Mouse (Mus musculus): Measurements from ENCODE around the gene 1700001P01Rik. TPM values are rescaled to one million over a fixed set of nuclear protein-coding genes. Genes with fewer than 3 reads are reported as not detected.
A peak's percentile ranks its signal among the peaks of the same experiment; 100 is the strongest.

1700001P01Rik gene
- polyA plus RNA-seq, 1 experiment from 2014 or later: 0.44 TPM

DNA sequence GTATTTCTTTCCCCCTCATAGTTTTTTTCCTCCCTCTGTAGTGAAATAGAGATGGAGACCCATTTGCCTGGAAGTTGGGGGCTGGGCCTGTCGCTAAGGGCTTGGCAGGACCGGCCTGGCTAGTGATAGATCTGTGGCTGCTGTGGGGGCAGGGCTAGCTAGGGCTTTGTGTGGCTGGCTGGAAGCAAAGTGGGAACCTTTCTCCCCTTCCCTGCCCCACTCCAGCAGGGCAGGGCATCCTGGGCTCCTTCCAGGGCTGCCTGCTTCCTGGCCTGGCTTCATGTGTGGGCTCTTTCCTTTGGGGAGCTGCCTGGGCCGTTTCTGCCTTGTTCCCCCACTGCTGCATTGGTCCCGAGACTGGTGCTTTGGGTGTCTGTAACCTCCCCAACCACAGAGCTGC lies 42.9 kb upstream of the 1700001P01Rik start:
- Histone ChIP-seq H3K27ac (ENCODE audit: low read depth, low read length) (peak overlapping the region; percentile 60), H3K36me3 (ENCODE audit: control insufficient read depth, insufficient read depth, low read length) (peaks cover 13% of the 10 kb centered on the region), H3K4me3 (ENCODE audit: low read length) (no peak overlapping the region), H3K27me3 (replicated peaks; ENCODE audit: control insufficient read depth, insufficient read depth, low read length) (no peaks in the 10 kb centered on the region), H3K9me3 (ENCODE audit: control insufficient read depth, low read length) (no peaks in the 10 kb centered on the region), H3K4me2 (ENCODE audit: low read length) (no peak overlapping the region), H3K4me1 (ENCODE audit: control insufficient read depth, insufficient read depth, low read depth, low read length) (peaks cover 29% of the 10 kb centered on the region), H3K9ac (ENCODE audit: low read depth, low read length) (0 out of 2 replicates have a peak overlapping the region, but pooled peaks have one; percentile 27)
- ATAC-seq: peak; percentile 88
- WGBS: 15% methylated on average over 4 of the region's 4 CpGs

DNA sequence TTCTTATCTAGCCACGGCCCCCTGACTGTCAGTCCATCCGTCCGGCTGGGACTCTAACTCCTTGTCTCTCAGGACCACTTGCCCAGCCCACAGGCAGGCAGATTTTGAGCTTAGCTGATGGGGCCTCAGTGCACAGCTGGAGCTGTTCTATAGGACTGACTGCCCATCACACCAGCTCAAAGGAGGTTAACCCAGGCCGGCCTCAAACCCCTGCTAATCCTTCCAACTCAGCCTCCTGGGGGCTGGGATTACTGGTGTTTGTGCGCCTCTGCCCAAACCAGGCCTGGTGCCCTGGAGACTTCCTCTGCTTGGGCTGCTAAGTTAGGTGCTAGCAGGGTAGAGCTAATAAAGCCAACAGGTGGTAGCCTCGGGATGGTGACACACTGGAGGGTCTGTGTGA lies 42.3 kb upstream of the 1700001P01Rik start:
- H3K4me2 ChIP-seq (ENCODE audit: low read length): no peak overlapping the region
- H3K4me1 ChIP-seq (ENCODE audit: control insufficient read depth, insufficient read depth, low read depth, low read length): peaks cover 34% of the 10 kb centered on the region
- H3K27me3 ChIP-seq (replicated peaks; ENCODE audit: control insufficient read depth, insufficient read depth, low read length): no peaks in the 10 kb centered on the region
- peaks cover 13% of the 10 kb centered on the region for H3K36me3 ChIP-seq (ENCODE audit: control insufficient read depth, insufficient read depth, low read length)
- H3K27ac ChIP-seq (ENCODE audit: low read depth, low read length): peak overlapping the region; percentile 60
- 39% methylated on average over 6 of the region's 6 CpGs for WGBS
- ATAC-seq: no peak
- H3K9ac ChIP-seq (ENCODE audit: low read depth, low read length): no peak overlapping the region; the same call in 1 of the 2 replicates
- no peaks in the 10 kb centered on the region for H3K9me3 ChIP-seq (ENCODE audit: control insufficient read depth, low read length)
- H3K4me3 ChIP-seq (ENCODE audit: low read length): no peak overlapping the region

DNA sequence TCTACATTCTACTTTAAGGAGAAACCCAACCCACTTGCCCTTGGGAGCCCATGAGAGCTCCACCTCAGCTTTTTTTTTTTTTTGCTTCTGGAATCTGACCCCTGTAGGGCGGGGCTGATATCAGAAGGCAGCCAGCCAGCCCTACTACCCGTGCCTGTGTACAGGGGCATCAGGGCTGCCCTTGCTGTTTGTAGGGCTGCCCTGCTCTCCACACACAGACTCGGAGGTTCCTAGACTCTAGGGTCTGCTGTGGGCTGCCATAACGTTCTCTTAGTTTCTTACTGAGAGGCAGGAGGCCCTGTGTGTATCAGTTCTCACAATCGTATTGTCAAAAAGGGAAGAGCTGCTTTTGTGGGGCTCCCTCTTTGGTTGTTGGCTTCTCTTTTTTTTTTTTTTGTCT lies 41.7 kb upstream of the 1700001P01Rik start:
- H3K27ac ChIP-seq (ENCODE audit: low read depth, low read length): no peak overlapping the region
- 51% methylated on average over 5 of the region's 5 CpGs for WGBS
- no peak overlapping the region for H3K4me2 ChIP-seq (ENCODE audit: low read length)
- no peak overlapping the region for H3K9ac ChIP-seq (ENCODE audit: low read depth, low read length)
- H3K4me1 ChIP-seq (ENCODE audit: control insufficient read depth, insufficient read depth, low read depth, low read length): peaks cover 41% of the 10 kb centered on the region
- no peak overlapping the region for H3K4me3 ChIP-seq (ENCODE audit: low read length)
- peaks cover 13% of the 10 kb centered on the region for H3K36me3 ChIP-seq (ENCODE audit: control insufficient read depth, insufficient read depth, low read length)
- H3K9me3 ChIP-seq (ENCODE audit: control insufficient read depth, low read length): no peaks in the 10 kb centered on the region
- no peak for ATAC-seq
- no peaks in the 10 kb centered on the region for H3K27me3 ChIP-seq (replicated peaks; ENCODE audit: control insufficient read depth, insufficient read depth, low read length)

DNA sequence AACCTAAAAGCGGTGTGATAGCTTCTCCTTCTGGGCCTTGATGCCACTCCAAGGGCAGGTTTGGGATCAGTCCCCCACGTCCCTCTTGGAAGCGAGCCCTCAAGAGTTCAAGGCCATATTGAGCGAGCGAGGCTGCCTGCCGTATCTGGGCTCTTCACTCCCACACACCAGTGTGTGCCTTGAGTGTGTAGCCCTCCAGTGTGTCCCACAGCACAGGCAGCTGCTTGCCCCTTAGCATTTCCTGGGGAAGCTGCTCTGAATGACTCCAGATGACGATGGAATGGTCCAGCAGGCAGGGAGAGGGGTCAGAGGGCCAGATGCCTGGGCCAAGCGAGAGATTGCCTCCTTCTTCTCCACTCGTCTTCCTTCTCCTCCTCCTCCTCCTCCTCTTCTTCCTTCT lies 41.2 kb upstream of the 1700001P01Rik start:
- Histone ChIP-seq H3K4me3 (ENCODE audit: low read length) (no peak overlapping the region), H3K4me2 (ENCODE audit: low read length) (no peak overlapping the region), H3K27ac (ENCODE audit: low read depth, low read length) (no peak overlapping the region), H3K27me3 (replicated peaks; ENCODE audit: control insufficient read depth, insufficient read depth, low read length) (no peaks in the 10 kb centered on the region), H3K9me3 (ENCODE audit: control insufficient read depth, low read length) (no peaks in the 10 kb centered on the region), H3K9ac (ENCODE audit: low read depth, low read length) (no peak overlapping the region), H3K4me1 (ENCODE audit: control insufficient read depth, insufficient read depth, low read depth, low read length) (peaks cover 45% of the 10 kb centered on the region), H3K36me3 (ENCODE audit: control insufficient read depth, insufficient read depth, low read length) (peaks cover 13% of the 10 kb centered on the region)
- ATAC-seq: no peak
- 62% methylated on average over 9 of the region's 9 CpGs for WGBS

DNA sequence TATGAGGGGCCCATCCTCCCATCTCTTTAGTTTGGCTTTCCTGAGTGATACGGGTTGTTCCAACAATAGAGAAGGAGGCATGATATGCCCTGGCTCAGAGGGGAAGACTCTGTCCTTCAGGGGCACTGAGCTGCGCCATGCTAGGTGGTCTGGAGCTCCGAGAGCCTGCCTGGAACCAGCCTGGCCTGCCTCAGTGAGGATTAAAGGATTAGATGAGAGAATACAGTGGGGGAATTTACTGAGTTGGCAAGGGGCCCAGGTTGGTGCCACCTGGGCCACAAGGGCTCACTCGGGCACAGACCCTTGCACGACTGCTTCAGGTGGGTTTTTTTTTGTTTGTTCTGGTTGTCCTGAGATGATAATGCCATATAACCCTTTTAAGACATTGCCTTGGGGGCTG lies 40.5 kb upstream of the 1700001P01Rik start:
- 71% methylated on average over 5 of the region's 5 CpGs for WGBS
- no peak for ATAC-seq
- no peak overlapping the region for H3K27ac ChIP-seq (ENCODE audit: low read depth, low read length)
- H3K4me3 ChIP-seq (ENCODE audit: low read length): no peak overlapping the region
- H3K9me3 ChIP-seq (ENCODE audit: control insufficient read depth, low read length): no peaks in the 10 kb centered on the region
- peaks cover 50% of the 10 kb centered on the region for H3K4me1 ChIP-seq (ENCODE audit: control insufficient read depth, insufficient read depth, low read depth, low read length)
- no peaks in the 10 kb centered on the region for H3K27me3 ChIP-seq (replicated peaks; ENCODE audit: control insufficient read depth, insufficient read depth, low read length)
- H3K4me2 ChIP-seq (ENCODE audit: low read length): no peak overlapping the region
- peaks cover 13% of the 10 kb centered on the region for H3K36me3 ChIP-seq (ENCODE audit: control insufficient read depth, insufficient read depth, low read length)
- no peak overlapping the region for H3K9ac ChIP-seq (ENCODE audit: low read depth, low read length)

DNA sequence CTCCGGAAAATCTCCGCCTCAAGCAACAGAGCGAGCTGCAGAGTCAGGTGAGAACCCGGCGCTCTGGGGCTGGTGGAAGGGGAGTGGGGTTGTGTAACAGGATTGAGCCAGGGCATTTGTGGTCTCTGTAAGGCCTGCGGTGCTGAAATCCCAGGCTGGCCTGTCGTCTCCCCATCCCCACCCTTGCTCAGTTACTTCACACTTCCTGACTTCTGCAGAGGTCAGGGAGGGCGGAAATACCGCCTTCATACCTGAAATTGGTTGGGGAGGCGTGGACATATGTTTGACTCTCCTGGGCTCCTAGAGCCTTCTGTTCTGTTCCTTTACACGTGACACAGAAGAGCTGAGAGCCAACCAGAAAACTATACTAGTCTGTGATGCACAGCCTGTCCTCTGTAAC lies 40.0 kb upstream of the 1700001P01Rik start:
- Histone ChIP-seq H3K9ac (ENCODE audit: low read depth, low read length) (no peak overlapping the region), H3K27ac (ENCODE audit: low read depth, low read length) (no peak overlapping the region), H3K4me2 (ENCODE audit: low read length) (no peak overlapping the region), H3K4me3 (ENCODE audit: low read length) (no peak overlapping the region), H3K36me3 (ENCODE audit: control insufficient read depth, insufficient read depth, low read length) (peaks cover 13% of the 10 kb centered on the region), H3K4me1 (ENCODE audit: control insufficient read depth, insufficient read depth, low read depth, low read length) (peaks cover 51% of the 10 kb centered on the region), H3K9me3 (ENCODE audit: control insufficient read depth, low read length) (no peaks in the 10 kb centered on the region), H3K27me3 (replicated peaks; ENCODE audit: control insufficient read depth, insufficient read depth, low read length) (no peaks in the 10 kb centered on the region)
- no peak for ATAC-seq
- 81% methylated on average over 11 of the region's 11 CpGs for WGBS

DNA sequence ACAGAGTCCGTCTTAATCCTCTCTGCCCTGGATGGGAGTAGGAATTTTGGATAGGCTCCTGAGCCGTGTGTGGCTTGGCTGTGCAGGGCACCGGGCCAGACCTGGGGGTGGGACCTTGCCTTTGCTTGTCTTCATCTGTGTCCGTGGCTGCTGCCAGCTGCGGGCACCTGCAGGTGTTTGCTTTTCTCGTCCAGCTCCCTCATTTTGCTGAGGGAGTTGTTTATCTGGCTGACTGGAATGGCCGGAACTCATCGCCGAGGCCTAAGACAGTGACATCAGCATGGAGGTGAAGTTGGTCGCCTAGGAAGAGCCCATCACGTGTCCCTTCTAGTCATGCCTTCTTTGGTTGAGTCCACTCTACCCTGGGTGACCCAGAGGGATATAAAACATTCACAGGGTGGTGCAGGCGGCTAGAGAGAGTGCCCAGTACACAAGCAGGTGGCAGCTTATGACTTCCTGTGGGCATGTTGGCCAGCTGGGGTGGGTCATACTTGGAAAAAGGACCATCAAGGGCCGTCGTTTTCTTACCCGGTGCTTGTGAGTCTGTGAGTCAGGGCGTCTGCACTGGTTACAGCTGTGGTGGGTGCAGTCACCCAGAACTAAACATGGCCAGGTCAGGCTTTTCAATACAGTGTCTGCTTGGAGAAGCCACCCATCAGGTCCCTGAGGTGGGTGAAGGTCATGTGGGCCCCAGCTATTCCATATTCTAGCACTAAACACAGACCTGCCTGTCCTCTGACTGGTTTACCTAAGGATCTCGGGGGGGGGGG lies 38.2 kb upstream of the 1700001P01Rik start:
- Histone ChIP-seq H3K36me3 (ENCODE audit: control insufficient read depth, insufficient read depth, low read length) (peaks cover 13% of the 10 kb centered on the region), H3K4me2 (ENCODE audit: low read length) (no peak overlapping the region), H3K4me3 (ENCODE audit: low read length) (no peak overlapping the region), H3K27me3 (replicated peaks; ENCODE audit: control insufficient read depth, insufficient read depth, low read length) (no peaks in the 10 kb centered on the region), H3K9ac (ENCODE audit: low read depth, low read length) (peak overlapping the region; percentile 3; the same call in 1 of the 2 replicates), H3K9me3 (ENCODE audit: control insufficient read depth, low read length) (no peaks in the 10 kb centered on the region), H3K27ac (ENCODE audit: low read depth, low read length) (peak overlapping the region; percentile 37; the same call in 1 of the 2 replicates), H3K4me1 (ENCODE audit: control insufficient read depth, insufficient read depth, low read depth, low read length) (peaks cover 58% of the 10 kb centered on the region)
- ATAC-seq: no peak
- 73% methylated on average over 17 of the region's 17 CpGs for WGBS

DNA sequence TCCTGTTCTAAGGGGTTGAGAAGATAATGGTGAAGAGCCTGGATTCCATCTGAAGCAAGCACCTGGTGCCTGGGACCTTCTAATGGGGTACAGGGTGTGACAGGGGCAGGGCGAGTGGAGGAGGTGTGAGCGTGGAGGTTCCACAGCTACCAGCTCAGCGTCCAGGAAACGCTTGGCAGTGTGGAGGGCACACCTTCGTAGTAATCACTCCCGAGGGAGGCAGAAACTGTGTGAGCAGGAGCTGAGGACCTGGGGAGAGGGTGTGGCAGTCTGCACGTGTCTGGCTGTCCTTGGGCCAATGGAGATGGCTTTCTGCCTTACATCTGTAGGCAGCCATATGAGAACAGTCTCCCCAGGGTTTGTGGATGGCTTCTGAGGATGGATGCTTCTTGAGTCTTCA lies 37.4 kb upstream of the 1700001P01Rik start:
- peak overlapping the region; percentile 54 for H3K9ac ChIP-seq (ENCODE audit: low read depth, low read length)
- H3K27ac ChIP-seq (ENCODE audit: low read depth, low read length): peak overlapping the region; percentile 86
- peak; percentile 32; the same call in 1 of the 2 replicates for ATAC-seq
- H3K36me3 ChIP-seq (ENCODE audit: control insufficient read depth, insufficient read depth, low read length): peaks cover 16% of the 10 kb centered on the region
- H3K27me3 ChIP-seq (replicated peaks; ENCODE audit: control insufficient read depth, insufficient read depth, low read length): no peaks in the 10 kb centered on the region
- peak overlapping the region; percentile 49 for H3K4me2 ChIP-seq (ENCODE audit: low read length)
- no peaks in the 10 kb centered on the region for H3K9me3 ChIP-seq (ENCODE audit: control insufficient read depth, low read length)
- H3K4me1 ChIP-seq (ENCODE audit: control insufficient read depth, insufficient read depth, low read depth, low read length): peaks cover 59% of the 10 kb centered on the region
- WGBS: 22% methylated on average over 7 of the region's 7 CpGs
- H3K4me3 ChIP-seq (ENCODE audit: low read length): no peak overlapping the region

DNA sequence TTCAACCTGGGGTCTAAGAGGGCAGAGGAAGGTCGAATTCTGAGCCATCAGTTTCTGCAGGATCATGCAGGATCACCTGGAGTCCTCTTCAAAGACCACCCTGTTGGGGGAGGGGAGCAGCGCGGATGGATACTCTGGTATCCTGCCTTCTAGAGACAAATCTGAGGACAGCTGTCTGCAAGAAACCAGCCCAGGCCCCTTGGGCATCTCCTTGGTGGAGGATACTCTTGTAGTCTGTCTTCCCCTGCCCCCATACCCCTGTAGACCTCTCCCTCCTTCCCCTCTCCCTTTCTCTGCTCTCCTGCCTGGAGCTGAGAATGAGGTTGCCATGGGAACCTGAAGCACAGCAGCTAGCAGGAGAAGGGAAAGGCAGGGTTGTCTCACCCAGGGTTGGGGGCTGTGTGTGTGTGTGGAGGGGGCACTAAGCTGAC lies 36.8 kb upstream of the 1700001P01Rik start:
- WGBS: 13% methylated on average over 3 of the region's 3 CpGs
- Histone ChIP-seq H3K27ac (ENCODE audit: low read depth, low read length) (peak overlapping the region; percentile 86), H3K4me3 (ENCODE audit: low read length) (peak overlapping the region; percentile 1; the same call in 1 of the 2 replicates), H3K4me2 (ENCODE audit: low read length) (peak overlapping the region; percentile 49), H3K9me3 (ENCODE audit: control insufficient read depth, low read length) (no peaks in the 10 kb centered on the region), H3K4me1 (ENCODE audit: control insufficient read depth, insufficient read depth, low read depth, low read length) (peaks cover 62% of the 10 kb centered on the region), H3K9ac (ENCODE audit: low read depth, low read length) (peak overlapping the region; percentile 54), H3K36me3 (ENCODE audit: control insufficient read depth, insufficient read depth, low read length) (peaks cover 19% of the 10 kb centered on the region), H3K27me3 (replicated peaks; ENCODE audit: control insufficient read depth, insufficient read depth, low read length) (no peaks in the 10 kb centered on the region)
- ATAC-seq: peak; percentile 89
